Mouse (Mus musculus): ENCODE measurements at regions not wholly inside any gene's neighbourhood (a gene's known extent, or its start where the extent isn't known, plus 50 kb on each side); places are given as distances from the start of the nearest gene placed in this dataset.
A peak's percentile ranks its signal among the peaks of the same experiment; 100 is the strongest.

DNA sequence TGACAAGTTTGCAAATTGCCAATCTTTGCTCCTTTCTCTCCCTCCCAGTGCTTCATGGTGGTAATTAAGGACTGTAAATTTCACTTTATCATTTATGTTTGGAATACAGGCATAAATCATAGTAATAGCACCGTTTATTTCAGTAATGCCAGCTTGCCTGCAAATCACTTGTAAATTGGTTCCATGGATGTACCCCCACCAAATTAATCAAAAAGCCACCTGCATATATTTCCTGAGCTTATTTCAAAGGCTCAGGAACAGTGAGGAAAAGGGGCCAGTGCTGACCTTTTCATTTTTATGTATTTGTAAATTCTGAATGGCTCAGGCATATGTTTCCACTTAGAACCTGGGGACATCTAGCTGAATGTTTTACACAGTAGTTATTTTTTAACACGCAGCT is 115.0 kb downstream of the D3Ertd751e start:
- DNase-seq (ENCODE audit: low read depth, low spot score): no peak

GRCm38 (mm10) chr3:41862674-41863073 is 120.3 kb downstream of the D3Ertd751e start:
- DNase-seq (ENCODE audit: low read depth, low spot score): peak; percentile 52

DNA sequence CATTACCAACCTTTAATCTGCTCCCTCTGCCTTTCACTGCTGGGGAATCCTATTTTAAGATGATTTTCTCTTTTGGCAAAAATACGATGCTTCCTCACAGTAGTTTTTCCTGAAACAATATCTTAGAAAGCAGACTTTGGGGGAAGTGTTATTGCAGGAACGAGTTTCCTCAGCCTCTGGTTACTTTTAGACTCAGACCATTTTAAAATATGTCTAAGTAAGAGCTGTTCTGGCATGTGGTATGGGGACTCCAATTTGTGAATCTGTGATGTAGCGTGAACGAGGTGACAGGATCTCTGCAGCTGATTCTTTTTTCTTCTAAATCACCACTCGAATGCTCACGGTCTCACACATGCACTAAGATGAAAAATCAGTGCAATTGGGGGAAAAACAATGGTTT is 166.5 kb downstream of the D3Ertd751e start:
- DNase-seq (ENCODE audit: low read depth, low spot score): no peak

DNA sequence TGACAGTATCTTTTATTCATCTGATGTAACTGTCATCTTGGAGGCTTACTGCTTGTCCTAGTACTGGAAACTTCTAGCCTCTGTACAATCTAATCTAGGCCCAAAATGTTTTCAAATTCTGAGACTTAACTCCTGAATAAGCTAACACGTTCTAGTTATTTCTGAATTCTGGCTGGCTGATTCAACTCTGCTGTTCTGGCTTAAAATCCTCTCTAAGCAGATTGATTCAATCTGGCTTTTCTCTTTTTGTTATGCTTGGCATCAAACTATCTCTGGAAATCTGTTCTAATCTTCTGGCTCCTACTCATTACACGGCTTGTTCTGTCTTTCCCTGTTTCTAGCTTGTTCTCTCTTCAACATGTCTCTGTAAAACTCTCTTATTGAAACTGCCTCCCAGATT is 170.8 kb downstream of the D3Ertd751e start:
- DNase-seq (ENCODE audit: low read depth, low spot score): no peak

DNA sequence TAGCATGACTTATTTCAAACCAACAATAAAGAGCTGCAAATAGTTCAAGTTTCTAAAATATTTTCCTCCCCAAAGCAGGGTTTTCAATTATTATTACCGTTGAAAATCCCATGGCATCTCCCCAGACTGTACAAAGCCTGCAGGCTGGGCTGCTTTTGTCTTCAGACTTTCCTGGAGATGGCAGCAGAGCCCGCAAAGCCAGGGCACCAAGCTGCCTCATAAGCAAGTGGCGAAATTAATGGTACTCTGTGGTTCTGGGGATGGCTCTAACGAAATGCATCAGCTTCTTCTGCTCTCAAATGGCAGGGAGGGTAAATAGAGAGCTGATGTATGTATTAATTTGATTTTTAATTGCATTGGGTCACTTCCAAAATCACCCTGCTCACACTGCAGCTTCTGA is 197.4 kb downstream of the D3Ertd751e start:
- DNase-seq (ENCODE audit: low read depth, low spot score): no peak

- DNase-seq (ENCODE audit: low read depth, low spot score): no peak
These were observed 200.6 kb downstream of the D3Ertd751e start for GRCm38 (mm10) chr3:41942964-41943363.

- DNase-seq (ENCODE audit: low read depth, low spot score): no peak
These were observed 207.0 kb downstream of the D3Ertd751e start for GRCm38 (mm10) chr3:41949404-41949803.

DNA sequence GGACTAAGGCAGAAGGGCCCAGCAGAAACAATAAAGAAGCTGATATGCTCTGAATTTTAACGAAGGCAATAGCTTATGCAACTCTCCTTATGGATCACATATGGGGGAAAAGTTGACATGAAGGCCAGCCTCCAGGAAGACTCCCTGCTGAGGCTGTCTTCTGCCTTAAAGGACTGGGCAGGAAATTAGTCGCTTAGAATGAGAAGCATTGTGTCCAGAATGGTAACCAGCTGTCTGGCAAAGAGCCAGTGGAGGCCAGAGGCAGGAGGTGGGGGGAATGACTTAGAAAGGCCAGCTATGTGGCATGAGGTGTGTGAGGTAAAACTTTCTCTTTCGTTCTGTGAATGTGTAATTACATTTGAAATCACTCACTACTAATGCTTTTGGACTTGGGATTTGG is 215.0 kb downstream of the D3Ertd751e start:
- DNase-seq (ENCODE audit: low read depth, low spot score): no peak

DNA sequence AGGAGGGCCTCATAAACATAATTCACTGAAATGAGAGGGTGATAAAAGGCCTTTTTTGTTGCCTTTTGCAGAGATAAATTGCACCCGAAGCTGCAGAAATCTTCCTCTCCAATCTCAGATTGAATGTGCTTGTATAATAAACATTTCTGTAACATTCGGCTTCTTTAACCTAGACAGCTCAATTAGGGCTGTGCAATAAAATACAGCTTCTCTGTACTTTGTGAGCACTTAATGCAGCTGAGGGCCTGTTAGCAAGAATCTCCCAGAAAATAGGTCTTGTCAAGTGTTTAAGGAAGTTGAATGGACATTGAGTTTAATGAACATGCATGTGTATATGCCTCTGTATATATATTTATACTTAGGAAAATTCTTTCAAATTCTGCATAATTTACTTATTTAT is 217.8 kb downstream of the D3Ertd751e start:
- DNase-seq (ENCODE audit: low read depth, low spot score): no peak

GRCm38 (mm10) chr3:41962923-41963322 is 220.5 kb downstream of the D3Ertd751e start:
- DNase-seq (ENCODE audit: low read depth, low spot score): no peak

DNA sequence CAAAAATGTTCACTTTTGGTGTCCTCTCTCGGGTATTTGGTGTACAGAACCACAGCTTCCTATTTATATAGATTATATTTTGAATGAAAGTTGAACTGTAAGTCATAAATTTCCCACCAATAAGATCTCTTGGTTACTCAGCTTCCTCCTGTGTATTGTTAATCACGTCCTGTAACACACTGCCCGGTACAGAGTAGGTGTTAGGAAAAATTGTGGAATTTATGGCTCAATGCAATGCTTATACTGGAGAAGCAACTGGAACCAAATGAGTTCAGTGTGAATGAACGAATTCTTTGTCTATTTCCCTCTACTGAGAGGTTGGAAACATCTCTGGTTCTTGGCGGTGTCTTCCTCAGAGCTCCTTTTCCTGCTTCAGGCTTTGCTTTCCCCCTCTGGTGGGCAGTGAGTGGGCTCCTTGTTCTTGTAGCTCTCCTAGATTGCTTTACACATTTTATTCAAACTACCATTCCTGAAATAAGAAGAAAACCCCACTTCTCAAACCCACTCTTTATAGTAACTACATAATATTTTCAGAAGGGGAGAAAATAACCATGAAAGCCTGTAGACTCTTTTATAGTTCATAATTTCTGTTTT is 264.4 kb downstream of the D3Ertd751e start:
- no peak for DNase-seq (ENCODE audit: low read depth, low spot score)

GRCm38 (mm10) chr3:42023187-42023586 is 280.8 kb downstream of the D3Ertd751e start:
- no peak for DNase-seq (ENCODE audit: low read depth, low spot score)

- no peak for DNase-seq (ENCODE audit: low read depth, low spot score)
These were observed 297.2 kb downstream of the D3Ertd751e start for GRCm38 (mm10) chr3:42039632-42040031.

DNA sequence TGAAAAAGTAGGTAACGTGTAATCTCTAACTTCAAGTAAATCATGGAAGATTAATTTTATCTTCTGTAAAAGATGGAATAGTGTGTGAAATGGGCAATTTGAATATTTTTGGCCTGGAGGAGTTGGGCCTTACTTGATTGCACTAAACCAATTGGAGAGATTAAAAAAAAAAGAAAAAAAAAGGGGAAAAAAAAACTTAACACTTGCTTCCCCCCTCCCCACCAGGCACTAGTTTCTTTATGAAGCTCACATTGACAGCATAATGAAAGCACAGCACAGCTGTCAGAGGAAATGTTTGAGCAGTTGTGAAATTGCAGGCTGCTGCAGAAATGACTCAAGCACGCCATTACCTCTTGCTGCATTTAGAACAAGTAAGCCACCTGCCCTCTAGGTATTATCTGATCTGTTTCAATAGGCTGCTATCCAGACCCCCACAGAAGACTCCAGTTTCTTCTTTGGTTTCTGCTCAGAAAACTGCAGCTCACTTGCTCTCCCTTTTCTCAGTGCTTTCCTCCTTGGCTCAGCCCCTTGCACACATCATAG is 297.9 kb downstream of the D3Ertd751e start:
- no peak for DNase-seq (ENCODE audit: low read depth, low spot score)

GRCm38 (mm10) chr3:42040959-42041358 is 298.5 kb downstream of the D3Ertd751e start:
- no peak for DNase-seq (ENCODE audit: low read depth, low spot score)

GRCm38 (mm10) chr3:42057286-42057868 is 315.0 kb downstream of the D3Ertd751e start:
- no peak for DNase-seq (ENCODE audit: low read depth, low spot score)

GRCm38 (mm10) chr3:42065093-42065935 is 322.9 kb downstream of the D3Ertd751e start:
- DNase-seq (ENCODE audit: low read depth, low spot score): no peak

DNA sequence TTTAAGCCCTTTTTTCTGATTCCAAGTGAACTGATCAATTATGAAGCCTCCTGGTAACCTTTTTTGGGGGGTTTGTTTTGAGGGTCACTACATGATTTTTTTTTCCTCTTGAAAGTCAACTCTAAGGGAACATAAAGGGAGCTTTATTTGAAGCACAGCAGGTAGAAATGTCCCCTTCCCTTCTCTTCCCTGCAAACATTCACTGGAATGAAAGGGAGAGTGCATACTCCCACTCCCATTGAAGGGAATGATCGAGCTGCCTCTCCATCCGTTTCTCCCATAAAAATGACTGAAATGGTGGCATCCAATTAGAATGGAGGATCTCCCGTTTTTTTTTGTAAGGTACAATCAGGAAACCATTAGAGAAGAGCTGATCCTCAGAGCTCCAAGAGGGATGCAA is 323.6 kb downstream of the D3Ertd751e start:
- no peak for DNase-seq (ENCODE audit: low read depth, low spot score)

GRCm38 (mm10) chr3:42067036-42067435 is 324.6 kb downstream of the D3Ertd751e start:
- no peak for DNase-seq (ENCODE audit: low read depth, low spot score)

DNA sequence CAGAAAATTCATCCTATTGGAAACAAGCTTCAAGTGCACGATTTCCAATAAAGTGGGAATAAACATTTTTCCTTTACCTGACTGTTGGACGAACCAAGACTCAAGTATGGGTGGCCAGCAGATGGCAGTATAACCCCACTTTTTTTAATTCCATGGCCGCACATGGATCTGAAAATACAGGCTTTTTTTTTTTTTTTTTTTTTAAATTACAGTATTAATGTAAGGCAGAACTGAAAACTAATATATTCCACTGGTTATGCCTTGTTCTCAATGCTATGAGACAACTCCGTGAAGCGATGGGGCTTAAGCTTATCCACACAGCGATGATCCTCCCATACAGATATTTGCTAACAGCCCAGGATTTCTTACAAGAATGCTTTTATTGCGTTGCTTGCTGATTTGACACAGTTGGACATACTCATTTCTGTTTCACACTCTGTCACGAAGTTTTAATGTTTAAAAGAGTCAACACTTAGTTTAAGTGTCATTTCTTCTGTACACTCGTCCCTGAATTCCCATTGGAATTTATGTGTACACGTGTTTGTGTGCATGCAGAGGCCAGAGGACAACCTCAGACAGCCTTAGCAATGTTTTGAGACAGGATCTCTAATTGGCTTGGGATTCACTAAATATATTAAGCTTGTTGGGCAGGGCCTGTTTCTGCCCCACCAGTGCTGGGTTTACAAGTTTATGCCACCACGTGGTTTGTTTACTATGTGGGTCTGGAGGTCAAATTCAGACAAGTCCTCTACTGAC is 332.3 kb downstream of the D3Ertd751e start:
- no peak for DNase-seq (ENCODE audit: low read depth, low spot score)

DNA sequence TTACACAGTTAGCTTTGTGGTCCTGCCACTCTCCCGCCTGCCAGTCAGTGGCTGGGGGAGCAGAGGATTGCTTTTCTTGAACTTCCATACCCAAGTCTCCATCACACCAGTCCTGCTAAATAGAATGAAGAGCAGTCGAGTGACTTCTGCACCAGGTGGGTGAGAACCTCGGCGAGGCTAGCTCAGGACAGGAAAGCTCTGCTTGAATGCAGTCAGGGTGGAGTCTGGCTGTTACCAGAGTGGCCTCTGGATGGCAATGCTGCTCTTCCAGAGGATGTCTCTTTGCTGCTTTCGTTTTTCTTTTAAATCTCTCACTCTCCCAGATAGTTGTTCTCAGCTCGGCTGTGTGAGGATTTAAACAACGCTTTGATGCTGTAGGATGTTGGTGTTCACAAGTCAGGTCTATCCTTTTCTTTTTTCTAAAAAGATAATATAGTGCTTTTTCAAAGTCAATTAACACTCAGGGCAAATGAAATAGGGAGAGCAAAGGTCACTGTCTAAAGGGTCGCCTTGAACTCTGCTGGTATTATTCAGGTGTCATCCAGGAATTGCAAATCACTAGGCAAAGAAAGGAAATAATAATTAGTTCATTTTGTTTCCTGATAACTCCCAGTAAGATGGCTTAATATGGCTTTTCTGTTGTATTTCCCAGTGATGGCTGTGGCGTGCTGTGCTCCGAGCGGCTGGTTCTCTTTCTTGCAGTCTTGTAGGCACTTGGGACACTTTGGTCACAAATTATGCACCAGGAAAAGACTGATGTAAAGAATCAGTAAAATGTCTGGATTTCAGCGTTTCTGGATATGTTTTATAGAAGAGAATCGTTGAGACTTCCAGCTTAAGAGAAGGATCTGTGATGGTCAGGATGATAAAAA is 368.8 kb downstream of the D3Ertd751e start:
- peak; percentile 8 for DNase-seq (ENCODE audit: low read depth, low spot score)

Data from R1 (cell line).